ENCODE assay signal across 23 mouse cellular contexts in the genomic region with DNA sequence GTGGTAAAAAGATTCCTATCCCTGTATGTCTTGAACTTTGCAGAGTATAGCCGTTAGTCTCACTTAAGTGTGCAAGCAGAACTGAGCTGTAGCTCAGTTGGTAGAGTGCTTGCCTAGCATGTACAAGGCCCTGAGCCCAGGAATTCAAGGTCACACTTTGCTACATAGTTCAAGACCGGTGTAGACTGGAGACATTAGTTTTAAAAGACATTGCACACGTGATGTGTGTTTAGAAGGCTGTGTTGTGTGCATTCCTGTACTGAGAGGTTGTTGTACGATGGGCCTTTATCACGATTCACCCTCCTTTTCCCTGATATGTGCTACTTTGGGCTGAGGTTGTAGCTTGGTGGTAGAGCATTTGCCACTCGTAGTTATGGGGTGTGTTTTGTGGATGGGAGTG. TPM values are rescaled to one million over a fixed set of nuclear protein-coding genes. Genes with fewer than 3 reads are reported as not detected.
A peak's percentile ranks its signal among the peaks of the same experiment; 100 is the strongest.
DNase-seq lines count a peak whose midpoint lies in the region; ATAC-seq and TF ChIP-seq lines count a peak whose summit lies in the region.
"Had no signal": no experiment of that assay in that cellular context is flagged by ENCODE, and none has a peak within 500 bp of the region (broad histone marks: within the 10 kb centered on the region; RNA-seq: fewer than 3 reads in every experiment).

No protein-coding gene starts in this region.

- H3K79me2 ChIP-seq in macrophage (ENCODE audit: inconsistent target), result peaks cover 89% of the 10 kb centered on the region

- no peak overlapping the region for H3K9ac ChIP-seq in neural tube, embryonic 15.5 days (replicated peaks)
- H3K9ac ChIP-seq in midbrain, embryonic 13.5 days (replicated peaks), result no peak overlapping the region

- WGBS in neural tube, embryonic 15.5 days, result 92% methylated on average over 6 of the region's 6 CpGs
- 99% methylated on average over 6 of the region's 6 CpGs for WGBS in macrophage (ENCODE audit: missing documents)
- 87% methylated on average over 6 of the region's 6 CpGs for WGBS in midbrain, embryonic 13.5 days

- H3K36me3 ChIP-seq in neural tube, embryonic 15.5 days, result no peaks in the 10 kb centered on the region
- peaks cover 15% of the 10 kb centered on the region; the same call in 1 of the 2 replicates for H3K36me3 ChIP-seq in macrophage (ENCODE audit: inconsistent target)
- no peaks in the 10 kb centered on the region for H3K36me3 ChIP-seq in midbrain, embryonic 13.5 days
- H3K36me3 ChIP-seq: G1E had no signal

- TF ChIP-seq CTCF in gastrocnemius, adult 2 months (IDR thresholded peaks at IDR 0.05), result no peak

- peaks cover 5% of the 10 kb centered on the region for H3K27me3 ChIP-seq in neural tube, embryonic 15.5 days (replicated peaks)
- peaks cover 12% of the 10 kb centered on the region for H3K27me3 ChIP-seq in midbrain, embryonic 13.5 days
- H3K27me3 ChIP-seq: CH12.LX had no signal

- ATAC-seq in neural tube, embryonic 15.5 days (ENCODE audit: low FRiP score), result no peak
- no peak for ATAC-seq in midbrain, embryonic 13.5 days
- ATAC-seq: activated CD4-positive, CD25-positive, alpha-beta regulatory T cell, adult 4 months; CD4-positive, CD25-positive, alpha-beta regulatory T cell, adult 4 months; Patski had no signal

- H3K27ac ChIP-seq in neural tube, embryonic 15.5 days (replicated peaks), result no peak overlapping the region
- H3K27ac ChIP-seq in macrophage, result 0 out of 2 replicates have a peak overlapping the region, but pooled peaks have one; percentile 5
- H3K27ac ChIP-seq in gastrocnemius, adult 2 months, result no peak overlapping the region
- no peak overlapping the region for H3K27ac ChIP-seq in midbrain, embryonic 13.5 days

- DNase-seq in heart, adult 11 months, result peak; percentile 73
- no peak for DNase-seq in heart, postnatal 4 days
- peak; percentile 11 for DNase-seq in neural tube, embryonic 10.5 days (ENCODE audit: extremely low spot score, low spot score)
- peak; percentile 50 for DNase-seq in ZHBTc4 (ENCODE audit: low read depth, low spot score)
- no peak for DNase-seq in gastrocnemius, adult 2 months
- DNase-seq: adrenal gland, adult 2 months; adrenal gland, adult 8-10 months; adrenal gland, postnatal 10 days; adrenal gland, postnatal 14 days; adrenal gland, postnatal 25 days; adrenal gland, postnatal 36 days; B cell, adult 2 months; cerebellum, adult 11 months; cerebellum, adult 11-12 months; cerebellum, adult 18-20 months had no signal

- H3K9me3 ChIP-seq in neural tube, embryonic 15.5 days (replicated peaks), result no peaks in the 10 kb centered on the region
- H3K9me3 ChIP-seq in midbrain, embryonic 13.5 days, result no peaks in the 10 kb centered on the region
- H3K9me3 ChIP-seq: G1E had no signal

- intact Hi-C loops in gastrocnemius, adult 2 months (cut with DNase I), result no loop called here

- no peak overlapping the region for H3K4me2 ChIP-seq in neural tube, embryonic 15.5 days
- H3K4me2 ChIP-seq in midbrain, embryonic 13.5 days (replicated peaks), result no peak overlapping the region

- H3K4me1 ChIP-seq in neural tube, embryonic 15.5 days, result peaks cover 17% of the 10 kb centered on the region
- H3K4me1 ChIP-seq in midbrain, embryonic 13.5 days (replicated peaks), result peaks cover 16% of the 10 kb centered on the region

- H3K4me3 ChIP-seq in neural tube, embryonic 15.5 days (replicated peaks), result no peak overlapping the region
- H3K4me3 ChIP-seq in macrophage (ENCODE audit: inconsistent target), result no peak overlapping the region
- H3K4me3 ChIP-seq in gastrocnemius, adult 2 months, result no peak overlapping the region
- no peak overlapping the region for H3K4me3 ChIP-seq in midbrain, embryonic 13.5 days (replicated peaks)

RNA-seq across cellular contexts. Expression of a gene that starts 4.9 kb away (rescaled TPM):
- 1 to 10 TPM; 1.3 to 1.4 TPM for total RNA-seq in heart, postnatal 4 days (2021)
- polyA plus RNA-seq in neural tube, embryonic 15.5 days (2015; fragmentation: Nextera tagmentation; extraction: Ambion mirVana), result 1.8 and 2.2 TPM in 2 replicates
- 100 to 1,000 TPM in 14 of 26 experiments, 10 to 100 TPM in 12; 12.9 to 225 (median 103) TPM for total RNA-seq in macrophage (2018; cell fraction: chromatin; rRNA removed)
- 100 to 1,000 TPM in 25 of 26 experiments, 10 to 100 TPM in 1; 88.2 to 231 (median 137) TPM for total RNA-seq in macrophage (2018; cell fraction: cytosol; rRNA removed)
- total RNA-seq in macrophage (2018; cell fraction: nucleus; rRNA removed), result 100 to 1,000 TPM in 24 of 26 experiments, 10 to 100 TPM in 2; 31.0 to 338 (median 177) TPM
- 136 to 253 TPM (median 157 TPM) in 3 replicates for polyA plus RNA-seq in macrophage (2018)
- total RNA-seq in gastrocnemius, adult 2 months (2021), result under 1 TPM; 0.36 to 0.50 TPM
- polyA plus RNA-seq in midbrain, embryonic 13.5 days (2015; fragmentation: Nextera tagmentation; extraction: Ambion mirVana), result 0.72 and 0.96 TPM in 2 replicates

RNA-seq across cellular contexts. Expression of a gene that starts 42.6 kb away (rescaled TPM):
- 1 to 10 TPM; 6.5 to 6.6 TPM for total RNA-seq in heart, postnatal 4 days (2021)
- 8.0 and 9.4 TPM in 2 replicates for polyA plus RNA-seq in neural tube, embryonic 15.5 days (2015; fragmentation: Nextera tagmentation; extraction: Ambion mirVana)
- total RNA-seq in macrophage (2018; cell fraction: chromatin; rRNA removed), result 1 to 10 TPM in 17 of 26 experiments, under 1 TPM in 5, not detected in 4; 0.25 to 5.9 (median 2.6) TPM
- 1 to 10 TPM; 1.6 to 4.1 (median 3.3) TPM for total RNA-seq in macrophage (2018; cell fraction: cytosol; rRNA removed)
- 1 to 10 TPM in 21 of 26 experiments, under 1 TPM in 4, not detected in 1; 0.35 to 7.6 (median 2.4) TPM for total RNA-seq in macrophage (2018; cell fraction: nucleus; rRNA removed)
- polyA plus RNA-seq in macrophage (2018), result 2.8 to 3.0 TPM (median 2.8 TPM) in 3 replicates
- total RNA-seq in gastrocnemius, adult 2 months (2021), result 1 to 10 TPM; 2.5 to 4.2 TPM
- 11.4 and 12.7 TPM in 2 replicates for polyA plus RNA-seq in midbrain, embryonic 13.5 days (2015; fragmentation: Nextera tagmentation; extraction: Ambion mirVana)

Comparison
In these comparisons a context has a peak if more than half of its experiments do, and no peak if none do; other contexts are left out.
1. DNase-seq: peak in heart, adult 11 months (single experiment), neural tube, embryonic 10.5 days (single experiment) and ZHBTc4 (single experiment); none in heart, postnatal 4 days (single experiment) and gastrocnemius, adult 2 months (single experiment).
2. RNA of a gene that starts 4.9 kb away (polyA plus RNA-seq): 136 to 253 TPM in macrophage; 1.8 to 2.2 TPM in neural tube, embryonic 15.5 days and 0.72 to 0.96 TPM in midbrain, embryonic 13.5 days; every median in the first group is over 10 times any median in the second.